Mouse (Mus musculus) adrenal gland, adult 2 months (tissue): ENCODE data around the gene Btbd35f29. TPM values are rescaled to one million over a fixed set of nuclear protein-coding genes. Genes with fewer than 3 reads are reported as not detected.
"Not testable (repeated sequence)": the region's sequence is repeated elsewhere in the genome, so short reads cannot be mapped to it uniquely, and the experiment has no call there.

ENCODE experiments used
- DNase-seq: peaks from one replicate; pipeline ENCODE4 v3.0.0; 2021
- long read RNA-seq: library from polyadenylated mRNA; stranded (forward); transcript quantifications from one replicate; pipeline ENCODE4 v2.0.0, GENCODE M21; 2021
- polyA plus RNA-seq: library from polyadenylated mRNA; depleted of rRNA; stranded (reverse); fragments of >200 nt; gene quantifications from 2 replicates; pipeline ENCODE4 v1.2.3, GENCODE M21; 2012; rRNA removed
- total RNA-seq, 2 experiments: library from RNA; stranded (reverse); gene quantifications; 2 replicates each; pipeline ENCODE4 v1.2.3; 2021

The Btbd35f29 gene
- total RNA-seq = not detected
- not detected in 2 replicates for polyA plus RNA-seq
- long read RNA-seq = 0 reads

DNA sequence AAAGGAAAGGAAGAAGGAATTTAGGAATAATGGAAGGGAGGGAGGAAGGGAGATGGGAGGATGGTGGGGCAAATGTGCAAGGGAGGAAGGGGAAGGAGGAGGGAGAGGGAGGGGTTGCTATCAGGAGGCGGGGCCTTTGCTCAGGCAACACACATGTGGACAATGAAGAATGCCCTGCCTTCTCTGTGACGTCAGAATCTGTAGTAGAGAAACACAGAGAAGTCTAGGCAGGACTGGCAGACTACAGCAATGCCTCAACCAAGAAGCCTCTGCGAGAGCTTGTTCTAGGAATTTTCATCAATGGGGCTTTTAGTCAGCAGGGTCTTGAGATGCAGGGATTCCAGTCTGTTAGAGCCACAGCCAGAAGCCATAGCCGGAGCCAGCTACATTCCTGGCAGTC, at the start of gene Btbd35f29:
Gene Btbd35f29 (plus strand): TSS at position 301 of the 400 bp plus-strand sequence.
- not testable (repeated sequence) for DNase-seq

DNA sequence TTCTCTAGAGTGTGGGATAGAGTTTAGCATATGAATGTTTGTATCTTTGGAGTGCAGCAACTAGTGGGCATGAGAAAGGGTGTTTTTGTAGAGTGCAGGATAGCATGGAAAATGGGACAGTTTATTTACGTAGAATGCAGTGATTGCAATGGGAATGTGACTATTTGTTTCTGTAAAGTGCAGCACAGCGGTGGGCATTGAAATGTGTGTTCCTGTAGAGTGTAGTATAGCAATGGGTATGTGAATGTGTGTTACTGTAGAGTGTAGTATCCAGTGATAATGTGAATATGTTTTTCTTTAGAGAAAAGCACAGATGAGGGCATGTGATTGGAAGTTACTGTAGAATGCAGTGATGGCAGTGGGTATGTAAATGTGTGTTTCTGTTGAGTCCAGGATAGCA, 23.9 kb downstream of the Btbd35f29 start:
- DNase-seq = not testable (repeated sequence)

DNA sequence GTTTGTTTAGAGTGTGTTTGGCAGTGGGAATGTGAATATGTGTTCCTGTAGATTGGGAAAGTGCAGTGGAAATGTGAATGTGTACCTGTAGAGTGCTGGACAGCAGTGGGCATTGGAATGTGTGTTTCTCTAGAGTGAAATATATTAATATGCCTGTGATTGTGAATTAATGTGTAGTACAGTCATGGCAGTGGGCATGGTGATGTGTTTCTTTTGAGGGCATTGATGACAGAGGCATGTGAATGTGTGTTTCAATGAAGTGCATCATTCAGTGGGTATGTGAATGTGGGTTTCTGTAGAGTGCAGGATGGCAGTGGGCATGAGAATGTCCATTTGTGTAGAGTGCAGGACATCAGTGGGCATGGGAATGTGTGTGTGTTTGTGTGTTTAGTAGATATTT, 27.7 kb downstream of the Btbd35f29 start:
- DNase-seq = not testable (repeated sequence)

DNA sequence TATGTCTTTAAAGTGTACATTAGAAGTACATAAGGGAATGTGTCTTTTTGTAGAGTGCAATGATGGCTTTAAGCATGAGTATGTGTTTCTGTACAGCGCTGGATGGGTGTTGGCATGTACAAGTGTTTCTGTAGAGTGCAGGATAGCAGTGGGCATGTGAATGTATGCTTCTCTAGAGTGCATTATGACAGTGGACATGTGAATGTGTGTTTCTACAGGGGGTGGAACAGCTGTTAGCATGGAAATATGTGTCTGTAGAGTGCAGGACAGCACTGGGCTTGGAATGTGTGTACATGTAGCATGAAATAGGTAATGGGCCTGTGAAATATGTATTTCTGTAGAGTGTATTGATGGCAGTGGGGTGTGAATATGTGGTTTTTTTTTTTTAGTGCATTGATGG, 28.4 kb downstream of the Btbd35f29 start:
- not testable (repeated sequence) for DNase-seq

GRCm38 (mm10) chrX:31158534-31159085, 41.1 kb downstream of the Btbd35f29 start:
- DNase-seq = not testable (repeated sequence)

- not testable (repeated sequence) for DNase-seq
Observed at GRCm38 (mm10) chrX:31159450-31160322, 42.2 kb downstream of the Btbd35f29 start.

GRCm38 (mm10) chrX:31160554-31160953, 43.1 kb downstream of the Btbd35f29 start:
- peak; percentile 34 for DNase-seq

DNA sequence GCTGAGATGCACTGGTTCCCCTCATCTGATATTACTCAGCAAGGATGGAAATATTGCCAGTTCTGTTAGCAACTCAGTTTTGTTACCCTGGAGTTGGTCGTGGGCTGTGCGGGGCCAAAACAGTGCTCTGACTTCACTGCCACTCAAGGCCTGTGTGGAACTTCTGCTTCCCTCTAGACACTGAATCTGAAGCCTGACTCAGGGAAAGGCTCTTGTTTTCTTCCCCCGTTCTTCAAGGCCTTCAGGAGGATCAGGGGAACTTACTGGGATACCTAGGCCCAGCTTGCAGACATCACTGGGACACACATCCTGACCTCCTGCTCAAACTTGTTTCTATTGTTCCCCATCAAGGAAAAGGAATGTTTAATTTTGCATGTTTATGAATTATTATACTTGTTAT, 45.2 kb downstream of the Btbd35f29 start:
- not testable (repeated sequence) for DNase-seq

DNA sequence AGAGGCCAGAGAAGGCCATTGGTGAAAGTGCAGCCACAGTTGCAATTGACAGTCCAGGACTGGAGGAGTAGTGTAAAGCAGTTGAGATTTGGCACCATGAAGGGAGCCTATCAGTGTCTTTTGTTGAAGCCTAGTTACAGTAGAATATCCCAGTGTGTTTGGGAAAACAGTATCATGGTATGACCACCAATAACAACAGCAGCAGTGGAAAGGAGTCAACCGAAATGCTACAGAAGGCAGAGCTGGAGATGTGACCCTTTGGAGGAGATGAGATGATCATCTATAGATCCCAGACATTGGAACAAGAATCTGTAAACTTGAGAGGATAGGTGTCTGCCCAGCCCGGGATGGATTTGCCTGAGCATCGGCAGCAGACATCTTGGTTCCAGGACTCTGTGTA, 47.7 kb downstream of the Btbd35f29 start:
- DNase-seq = not testable (repeated sequence)

Other genes with a start within 250 kb of the Btbd35f29 start
- gene Spin2f, start 136.2 kb downstream of the Btbd35f29 start, total RNA-seq = not detected
- gene Spin2f, start 136.2 kb downstream of the Btbd35f29 start, polyA plus RNA-seq = not detected in 2 replicates
- gene Btbd35f26, start 218.8 kb downstream of the Btbd35f29 start, total RNA-seq = not detected
- gene Btbd35f26, start 218.8 kb downstream of the Btbd35f29 start, polyA plus RNA-seq = not detected in 2 replicates